Mouse (Mus musculus): Measurements from ENCODE around the gene Cyp2b13.
"Not testable (repeated sequence)": the region's sequence is repeated elsewhere in the genome, so short reads cannot be mapped to it uniquely, and the experiment has no call there.

DNA sequence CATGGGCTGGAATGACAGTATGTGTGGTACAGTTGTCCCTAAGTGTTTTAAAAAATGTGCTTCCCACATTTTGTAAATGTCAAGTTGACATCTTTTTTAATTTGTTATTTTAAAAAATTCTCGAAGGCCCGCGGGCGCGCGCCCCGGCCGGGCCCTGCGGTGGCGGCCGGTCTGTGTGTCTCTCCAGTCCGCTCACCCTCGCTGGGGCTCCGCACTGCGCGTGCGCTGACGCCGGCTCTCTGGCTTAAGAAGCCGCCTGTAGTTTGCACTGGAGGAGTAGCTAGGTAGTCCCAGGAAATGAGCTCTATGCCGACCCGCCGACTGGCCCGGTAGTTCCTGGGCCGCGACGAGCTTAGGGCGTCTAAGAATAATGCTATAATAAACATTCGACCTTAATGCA, 10.4 kb downstream of the Cyp2b13 start:
- TF ChIP-seq CTCF, POLR2A (IDR thresholded peaks at IDR 0.05; ENCODE audit: extremely low read depth, insufficient read depth, low read length): not testable (repeated sequence)
